Mouse (Mus musculus) heart, embryonic 10.5 days (tissue): ENCODE results near the gene Map9. TPM values are rescaled to one million over a fixed set of nuclear protein-coding genes. Genes with fewer than 3 reads are reported as not detected.
A peak's percentile ranks its signal among the peaks of the same experiment; 100 is the strongest.

ENCODE experiments used
- DNase-seq: peaks from one replicate; pipeline ENCODE4 v3.0.0-alpha.2; 2017; ENCODE audit warnings: low spot score
- H3K27ac ChIP-seq: fragments of 300-500 bp; sonication (generic); 2 replicates; pipeline ENCODE4 v1.5.1; 2016; ENCODE audit warnings: mild to moderate bottlenecking
- H3K27me3 ChIP-seq: fragments of 300-500 bp; sonication (generic); 2 replicates; pipeline ENCODE4 v1.6.1; 2016; ENCODE audit warnings: mild to moderate bottlenecking; ENCODE audit not compliant: poor library complexity, insufficient read depth, severe bottlenecking
- H3K36me3 ChIP-seq: fragments of 300-500 bp; sonication (generic); 2 replicates; pipeline ENCODE4 v1.6.1; 2016; ENCODE audit warnings: mild to moderate bottlenecking, moderate library complexity
- H3K4me1 ChIP-seq: fragments of 300-500 bp; sonication (generic); 2 replicates; pipeline ENCODE4 v1.6.1; 2016; ENCODE audit warnings: mild to moderate bottlenecking
- H3K4me3 ChIP-seq: fragments of 300-500 bp; sonication (generic); 2 replicates; pipeline ENCODE4 v1.5.1; 2016; ENCODE audit warnings: mild to moderate bottlenecking, moderate library complexity
- H3K9me3 ChIP-seq: fragments of 300-500 bp; sonication (generic); 2 replicates; pipeline ENCODE4 v1.6.1; 2016; ENCODE audit warnings: mild to moderate bottlenecking, moderate library complexity
- WGBS: fragments of 180-500 bp; shearing (Covaris S2); methylation state at CpG from one replicate; pipeline ENCODE4 v1.1.7; 2016; 5-methylcytosine and 5-hydroxymethylcytosine counted together
- polyA plus RNA-seq: library from polyadenylated mRNA; unstranded; fragments of >200 nt; fragmentation: Nextera tagmentation; extraction: Ambion mirVana; gene quantifications from 2 replicates; pipeline ENCODE4 v1.2.1, GENCODE M21; 2016

Map9 gene
- polyA plus RNA-seq, 1 experiment from 2014 or later: 4.9 TPM

DNA sequence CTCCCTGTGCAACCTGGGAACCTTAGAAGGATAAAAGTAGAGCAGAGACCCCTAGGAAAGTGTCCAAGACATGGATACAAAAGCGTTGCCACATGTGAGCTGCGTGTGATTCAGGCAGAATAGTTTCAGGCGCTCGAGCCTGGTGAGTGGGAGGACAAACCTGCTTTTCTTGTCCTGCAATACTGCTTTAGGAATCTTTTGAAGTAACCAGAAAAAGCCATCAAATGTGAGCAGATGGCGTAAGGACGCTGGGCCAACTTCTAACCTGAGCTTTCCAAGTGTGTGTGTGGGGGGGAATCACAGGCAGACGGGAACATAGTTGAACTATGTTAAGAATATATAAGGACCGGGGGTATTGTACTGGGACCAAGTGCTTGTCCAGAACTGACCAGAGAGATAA lies 6.7 kb downstream of the Map9 start:
- 80% methylated on average over 8 of the region's 8 CpGs for WGBS
- H3K27me3 ChIP-seq: no peaks in the 10 kb centered on the region
- H3K4me1 ChIP-seq: peaks cover 6% of the 10 kb centered on the region; the same call in 1 of the 2 replicates
- no peak for DNase-seq
- no peaks in the 10 kb centered on the region for H3K9me3 ChIP-seq
- H3K27ac ChIP-seq: no peak overlapping the region
- H3K4me3 ChIP-seq: no peak overlapping the region
- H3K36me3 ChIP-seq: 0 out of 2 replicates have a peak, but pooled peaks cover 3% of the 10 kb centered on the region

DNA sequence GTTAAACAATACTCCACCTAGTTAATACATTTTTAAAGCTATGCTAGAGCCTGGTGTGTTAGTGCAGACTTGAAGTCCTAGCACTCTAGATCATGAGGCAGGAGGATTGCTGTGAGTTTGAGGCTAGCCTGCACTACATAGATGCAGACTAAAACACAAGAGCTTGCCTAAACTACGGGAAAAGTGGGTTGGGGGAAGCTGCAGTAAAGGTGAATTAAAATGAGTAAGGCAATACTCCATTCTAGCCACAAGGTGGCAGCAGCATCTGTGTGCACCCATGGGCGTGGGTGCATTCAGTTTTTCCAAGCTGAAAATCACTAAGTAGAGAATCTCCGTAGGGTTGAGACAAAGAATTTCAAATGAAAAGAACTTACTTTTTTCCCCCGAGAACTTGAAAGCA lies 7.1 kb downstream of the Map9 start:
- no peaks in the 10 kb centered on the region for H3K9me3 ChIP-seq
- DNase-seq: no peak
- 0 out of 2 replicates have a peak, but pooled peaks cover 3% of the 10 kb centered on the region for H3K36me3 ChIP-seq
- whole genome bisulfite sequencing: 42% methylated on average over 4 of the region's 4 CpGs
- H3K27ac ChIP-seq: no peak overlapping the region
- no peaks in the 10 kb centered on the region for H3K27me3 ChIP-seq
- no peak overlapping the region for H3K4me3 ChIP-seq
- H3K4me1 ChIP-seq: peaks cover 10% of the 10 kb centered on the region; the same call in 1 of the 2 replicates

DNA sequence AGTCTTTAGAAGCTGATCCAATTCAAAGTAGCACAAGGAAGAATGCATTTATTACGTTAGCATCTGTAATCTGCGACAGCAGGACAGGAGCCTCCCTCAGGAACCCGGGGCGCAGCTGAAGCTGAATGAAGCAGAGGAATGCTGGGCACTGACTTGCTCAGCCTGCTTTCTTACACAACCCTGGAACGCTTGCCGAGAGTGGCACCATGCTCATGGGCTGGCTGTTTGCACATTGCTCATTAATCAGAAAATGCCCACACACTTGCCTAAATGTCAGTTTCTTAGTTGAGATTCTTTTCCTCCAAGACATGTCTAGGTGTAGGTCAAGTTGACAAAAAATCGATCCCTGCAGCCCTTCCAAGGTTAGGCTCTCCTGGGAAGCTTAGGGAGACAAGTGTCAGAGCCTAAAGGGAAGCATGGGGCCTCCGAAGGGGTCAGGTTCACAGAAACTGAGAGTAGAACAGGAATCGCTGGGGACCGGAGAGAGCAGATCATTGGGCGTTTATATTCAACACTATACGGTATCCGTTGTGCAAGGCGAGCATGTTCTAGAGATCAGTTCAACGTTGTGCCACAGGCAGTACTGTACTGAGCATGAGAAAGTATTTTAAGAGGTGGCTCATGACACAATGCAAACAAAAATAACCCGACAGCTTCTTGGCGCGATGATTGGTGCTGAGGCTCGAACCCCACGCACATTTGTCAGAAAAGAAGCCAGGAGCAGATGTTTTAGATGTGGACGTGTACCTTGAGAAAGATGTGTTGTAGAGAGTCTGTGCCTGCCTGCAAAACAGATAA lies 11.4 kb downstream of the Map9 start:
- peak overlapping the region; percentile 73; the same call in 1 of the 2 replicates for H3K27ac ChIP-seq
- H3K36me3 ChIP-seq: no peaks in the 10 kb centered on the region
- 0 out of 2 replicates have a peak overlapping the region, but pooled peaks have one; percentile 1 for H3K4me3 ChIP-seq
- peaks cover 19% of the 10 kb centered on the region; the same call in 1 of the 2 replicates for H3K4me1 ChIP-seq
- DNase-seq: no peak
- WGBS: 67% methylated on average over 21 of the region's 21 CpGs
- no peaks in the 10 kb centered on the region for H3K9me3 ChIP-seq
- H3K27me3 ChIP-seq: no peaks in the 10 kb centered on the region

DNA sequence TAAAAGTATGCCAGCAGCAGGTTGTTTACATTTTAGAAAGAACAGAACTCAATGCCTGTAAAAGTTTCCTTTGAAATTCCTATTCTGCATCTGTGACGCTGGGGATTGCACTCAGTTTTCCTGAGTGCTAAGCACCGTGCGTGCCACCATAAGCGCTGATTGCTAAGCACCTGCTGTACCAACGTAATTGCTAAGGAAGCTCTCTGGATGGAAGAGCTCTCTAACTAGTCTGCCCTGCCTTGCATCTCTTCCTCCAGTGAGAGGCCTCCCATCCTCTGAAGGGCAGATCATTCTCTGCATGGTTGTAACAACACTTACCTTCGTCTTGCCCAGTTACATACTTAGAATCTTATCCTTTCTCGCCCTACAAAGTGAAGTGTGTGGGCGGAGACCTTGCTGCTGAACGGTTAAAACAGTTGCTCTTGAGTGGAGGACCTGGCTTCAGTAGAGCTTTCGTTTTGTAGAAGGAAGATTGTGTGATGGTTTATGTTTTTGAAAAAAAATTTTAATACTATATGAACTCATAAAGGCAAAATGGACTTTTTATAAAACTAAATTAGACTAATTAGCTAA lies 12.7 kb downstream of the Map9 start:
- WGBS: 65% methylated on average over 10 of the region's 10 CpGs
- Histone ChIP-seq H3K4me3 (no peak overlapping the region), H3K4me1 (peaks cover 19% of the 10 kb centered on the region; the same call in 1 of the 2 replicates), H3K9me3 (no peaks in the 10 kb centered on the region), H3K27me3 (no peaks in the 10 kb centered on the region), H3K36me3 (no peaks in the 10 kb centered on the region), H3K27ac (peak overlapping the region; percentile 73; the same call in 1 of the 2 replicates)
- no peak for DNase-seq

DNA sequence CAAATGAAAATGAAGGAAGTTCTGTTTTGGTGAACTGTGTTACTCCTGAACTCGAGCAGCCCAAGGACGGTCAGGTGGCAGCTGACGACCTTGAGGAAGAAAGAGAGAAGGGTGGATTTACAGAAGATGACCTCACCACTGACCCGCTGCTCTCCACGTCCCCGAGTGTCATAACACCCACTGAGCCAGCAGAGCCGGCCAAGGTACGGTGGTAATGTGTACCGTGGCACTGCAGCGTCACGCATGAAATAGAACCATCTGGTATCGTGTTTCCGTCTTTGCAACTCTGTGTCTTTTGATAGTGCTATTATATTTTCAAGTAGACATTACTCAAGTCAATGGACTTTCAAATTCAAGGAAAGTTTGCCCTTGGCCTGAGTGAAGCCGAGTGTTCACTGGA lies 19.1 kb downstream of the Map9 start:
- no peak for DNase-seq
- Histone ChIP-seq H3K27me3 (no peaks in the 10 kb centered on the region), H3K36me3 (peaks cover 18% of the 10 kb centered on the region), H3K4me1 (no peaks in the 10 kb centered on the region), H3K27ac (peak overlapping the region; percentile 22; the same call in 1 of the 2 replicates), H3K4me3 (no peak overlapping the region), H3K9me3 (no peaks in the 10 kb centered on the region)
- WGBS: 87% methylated on average over 14 of the region's 14 CpGs

DNA sequence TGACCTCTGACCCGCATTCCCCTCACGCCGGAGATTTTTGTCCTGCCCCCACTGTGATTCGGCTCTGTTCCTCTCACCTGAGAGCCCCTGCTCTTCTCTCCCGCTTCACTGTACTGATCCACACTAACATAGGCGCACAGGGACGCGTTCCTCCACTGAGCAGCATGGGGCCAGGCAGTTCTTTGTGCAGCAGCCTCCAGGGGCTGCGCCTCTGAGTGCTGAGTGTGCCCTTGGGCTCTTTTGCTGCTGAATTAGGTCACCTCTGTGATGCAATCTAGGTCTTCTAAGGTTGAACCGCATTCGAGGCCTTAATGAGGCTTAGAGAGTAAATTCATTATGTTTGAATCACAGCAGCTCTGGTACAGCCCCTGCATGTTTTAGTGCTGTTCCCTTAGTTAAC lies 24.5 kb downstream of the Map9 start:
- Histone ChIP-seq H3K4me1 (no peaks in the 10 kb centered on the region), H3K36me3 (peaks cover 25% of the 10 kb centered on the region), H3K9me3 (no peaks in the 10 kb centered on the region), H3K4me3 (no peak overlapping the region), H3K27ac (no peak overlapping the region), H3K27me3 (no peaks in the 10 kb centered on the region)
- DNase-seq: no peak
- WGBS: 80% methylated on average over 11 of the region's 11 CpGs

DNA sequence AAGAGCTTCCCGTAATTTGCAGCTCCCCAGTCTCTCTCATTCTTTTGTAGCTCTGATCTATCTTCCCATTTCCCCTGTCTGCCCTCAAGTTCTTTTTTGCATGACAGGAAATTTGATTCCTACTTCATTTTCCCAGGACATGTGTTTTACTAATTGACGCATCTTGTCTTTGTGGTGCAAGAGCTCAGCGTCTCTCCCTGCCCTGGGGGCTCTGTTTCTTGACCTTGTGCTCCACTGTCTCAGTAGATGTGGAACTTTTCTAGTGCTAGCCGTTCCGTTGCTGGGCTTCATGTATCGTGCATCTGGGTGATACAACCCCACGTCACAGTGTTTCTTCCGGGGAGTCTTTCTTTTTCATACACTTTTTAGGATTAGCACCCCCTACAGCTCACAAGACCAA lies 27.2 kb downstream of the Map9 start:
- Histone ChIP-seq H3K4me3 (no peak overlapping the region), H3K36me3 (peaks cover 18% of the 10 kb centered on the region), H3K27ac (no peak overlapping the region), H3K9me3 (no peaks in the 10 kb centered on the region), H3K27me3 (no peaks in the 10 kb centered on the region), H3K4me1 (no peaks in the 10 kb centered on the region)
- 84% methylated on average over 8 of the region's 8 CpGs for WGBS
- DNase-seq: no peak

DNA sequence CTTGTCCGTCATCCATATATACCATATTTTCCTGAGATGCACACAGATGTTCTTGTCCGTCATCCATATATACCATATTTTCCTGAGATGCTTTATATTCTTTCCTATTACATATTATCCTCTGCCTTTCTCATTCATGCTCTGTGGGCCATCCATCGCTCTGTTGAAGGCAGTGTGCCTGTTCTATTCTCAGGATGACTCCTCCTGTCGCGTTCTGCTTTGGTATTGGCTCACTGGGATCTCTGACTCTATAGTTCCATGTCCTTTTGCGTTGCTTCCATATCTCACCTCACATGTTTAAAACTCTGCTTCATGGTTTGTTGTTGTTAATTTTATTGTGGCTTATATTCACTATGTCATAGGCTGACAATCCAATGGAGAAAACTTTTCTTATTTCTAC lies 48.0 kb downstream of the Map9 start:
- no peaks in the 10 kb centered on the region for H3K9me3 ChIP-seq
- no peak overlapping the region for H3K27ac ChIP-seq
- no peak for DNase-seq
- H3K4me1 ChIP-seq: no peaks in the 10 kb centered on the region
- no peaks in the 10 kb centered on the region for H3K27me3 ChIP-seq
- H3K36me3 ChIP-seq: no peaks in the 10 kb centered on the region
- WGBS: 80% methylated on average over 6 of the region's 6 CpGs
- no peak overlapping the region for H3K4me3 ChIP-seq

DNA sequence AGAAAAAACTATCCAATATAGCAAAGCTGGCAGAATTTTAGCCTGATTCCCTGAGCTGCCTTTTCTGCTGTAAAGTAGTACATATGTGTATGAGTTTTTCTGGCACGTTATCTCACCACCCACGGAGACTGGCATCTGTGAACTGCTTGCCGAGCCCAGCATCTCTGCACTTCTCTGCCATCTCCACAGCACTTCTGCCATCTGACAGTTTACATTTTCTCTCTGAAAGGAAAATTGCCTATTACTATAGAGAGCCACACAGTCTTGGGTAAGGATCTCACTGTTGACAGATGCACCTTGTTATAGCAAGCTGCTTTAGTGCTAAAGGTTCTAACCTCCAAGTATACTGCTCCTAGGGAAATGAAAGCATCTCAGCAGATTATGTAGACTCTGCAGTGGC lies 48.5 kb downstream of the Map9 start:
- no peaks in the 10 kb centered on the region for H3K27me3 ChIP-seq
- no peaks in the 10 kb centered on the region for H3K4me1 ChIP-seq
- no peak overlapping the region for H3K27ac ChIP-seq
- H3K4me3 ChIP-seq: no peak overlapping the region
- no peaks in the 10 kb centered on the region for H3K36me3 ChIP-seq
- WGBS: 70% methylated on average over 3 of the region's 3 CpGs
- DNase-seq: no peak
- H3K9me3 ChIP-seq: no peaks in the 10 kb centered on the region

DNA sequence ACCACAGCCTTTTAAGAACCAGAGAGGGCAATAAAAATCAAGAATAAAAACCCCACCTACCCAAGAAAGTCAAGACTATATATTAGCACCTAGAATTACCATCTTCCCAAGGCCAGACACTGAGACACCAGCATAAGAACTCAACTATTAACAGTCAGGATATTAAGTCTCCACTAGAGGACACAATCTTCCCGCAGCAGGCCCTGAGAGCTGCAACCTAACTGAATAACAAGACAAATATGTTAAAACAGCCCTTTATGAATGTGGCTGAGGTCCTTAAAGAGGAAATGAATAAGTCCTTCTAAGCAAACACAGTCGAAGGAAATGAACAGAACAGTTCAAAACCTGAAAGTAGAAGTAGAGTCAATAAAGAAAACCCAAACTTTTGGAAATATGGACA lies 49.6 kb downstream of the Map9 start:
- H3K4me1 ChIP-seq: no peaks in the 10 kb centered on the region
- WGBS: 45% methylated on average over 2 of the region's 2 CpGs
- no peak overlapping the region for H3K27ac ChIP-seq
- DNase-seq: no peak
- H3K9me3 ChIP-seq: no peaks in the 10 kb centered on the region
- no peaks in the 10 kb centered on the region for H3K27me3 ChIP-seq
- H3K4me3 ChIP-seq: no peak overlapping the region
- H3K36me3 ChIP-seq: no peaks in the 10 kb centered on the region

DNA sequence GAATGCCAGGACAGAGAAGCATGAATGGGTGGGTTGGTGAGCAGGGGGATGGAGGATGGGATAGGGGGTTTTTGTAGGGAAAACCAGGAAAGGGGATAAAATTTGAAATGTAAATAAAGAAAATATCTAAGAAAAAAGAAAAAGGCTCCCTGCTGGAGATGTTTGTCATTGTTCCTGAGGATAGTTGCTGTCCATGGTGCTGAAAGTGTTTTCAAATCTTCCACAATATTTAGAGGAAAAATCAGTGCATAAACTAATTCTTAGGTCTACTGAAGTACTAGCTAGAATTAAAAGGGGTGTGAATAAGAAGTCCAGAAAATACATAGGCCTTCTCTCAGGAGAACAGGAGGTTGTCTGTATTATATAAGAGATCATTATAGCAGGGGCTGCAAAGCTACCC lies 54.6 kb downstream of the Map9 start:
- no peak overlapping the region for H3K4me3 ChIP-seq
- no peaks in the 10 kb centered on the region for H3K36me3 ChIP-seq
- no peaks in the 10 kb centered on the region for H3K27me3 ChIP-seq
- H3K27ac ChIP-seq: no peak overlapping the region
- no peak for DNase-seq
- H3K4me1 ChIP-seq: no peaks in the 10 kb centered on the region
- H3K9me3 ChIP-seq: no peaks in the 10 kb centered on the region

DNA sequence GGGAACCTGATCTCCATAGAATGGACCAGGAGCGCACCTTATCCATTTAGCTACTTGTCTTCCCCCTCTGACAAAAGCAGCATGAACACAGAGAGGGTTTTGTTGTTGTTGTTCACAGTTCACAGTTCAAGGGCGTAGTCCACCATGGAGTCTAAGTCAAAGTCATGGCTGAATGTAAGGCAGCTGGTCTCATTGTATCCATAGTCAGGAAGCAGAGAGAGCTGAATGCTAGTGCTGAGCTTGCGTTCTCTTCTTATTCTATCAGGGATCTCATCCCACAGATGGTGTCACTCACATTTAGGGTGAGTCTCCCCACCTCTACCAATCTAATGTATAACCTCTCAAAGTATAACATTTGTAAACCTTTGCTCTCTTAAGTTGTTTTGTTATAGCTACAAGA lies 60.1 kb downstream of the Map9 start:
- Histone ChIP-seq H3K27ac (no peak overlapping the region), H3K27me3 (no peaks in the 10 kb centered on the region), H3K9me3 (no peaks in the 10 kb centered on the region), H3K4me3 (no peak overlapping the region), H3K36me3 (no peaks in the 10 kb centered on the region), H3K4me1 (no peaks in the 10 kb centered on the region)
- DNase-seq: no peak
- 91% methylated on average over 3 of the region's 3 CpGs for WGBS

DNA sequence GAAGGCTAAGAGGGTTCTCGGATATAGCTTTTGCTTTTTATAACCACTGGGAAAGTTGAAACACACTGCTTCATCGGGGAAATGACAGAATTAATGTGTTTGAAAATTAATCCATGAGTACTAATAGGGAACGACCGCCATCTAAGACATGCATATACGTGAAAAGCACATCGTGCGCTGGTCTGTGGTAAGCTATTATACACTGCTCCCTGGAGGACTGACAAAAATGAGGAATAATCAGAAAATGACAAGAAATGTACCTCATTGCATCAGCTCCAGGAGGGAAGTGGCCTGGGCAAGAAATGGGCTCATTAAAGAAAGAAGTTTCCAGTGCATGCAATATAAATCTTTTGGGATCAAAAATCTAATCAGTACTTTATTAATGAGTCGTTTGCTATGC lies 77.5 kb downstream of the Map9 start:
- Histone ChIP-seq H3K4me1 (no peaks in the 10 kb centered on the region), H3K27ac (no peak overlapping the region)
- 87% methylated on average over 8 of the region's 8 CpGs for WGBS

More for the DNA sequence above, 77.5 kb downstream of the Map9 start:
- DNase-seq: no peak
- H3K9me3 ChIP-seq: 0 out of 2 replicates have a peak, but pooled peaks cover 2% of the 10 kb centered on the region
- no peaks in the 10 kb centered on the region for H3K27me3 ChIP-seq
- H3K36me3 ChIP-seq: no peaks in the 10 kb centered on the region
- H3K4me3 ChIP-seq: no peak overlapping the region
